Mouse (Mus musculus): ENCODE data around the gene Mettl26. TPM values are rescaled to one million over a fixed set of nuclear protein-coding genes. Genes with fewer than 3 reads are reported as not detected.

Gene Mettl26
- polyA plus RNA-seq, 1 experiment: 17.0 TPM

DNA sequence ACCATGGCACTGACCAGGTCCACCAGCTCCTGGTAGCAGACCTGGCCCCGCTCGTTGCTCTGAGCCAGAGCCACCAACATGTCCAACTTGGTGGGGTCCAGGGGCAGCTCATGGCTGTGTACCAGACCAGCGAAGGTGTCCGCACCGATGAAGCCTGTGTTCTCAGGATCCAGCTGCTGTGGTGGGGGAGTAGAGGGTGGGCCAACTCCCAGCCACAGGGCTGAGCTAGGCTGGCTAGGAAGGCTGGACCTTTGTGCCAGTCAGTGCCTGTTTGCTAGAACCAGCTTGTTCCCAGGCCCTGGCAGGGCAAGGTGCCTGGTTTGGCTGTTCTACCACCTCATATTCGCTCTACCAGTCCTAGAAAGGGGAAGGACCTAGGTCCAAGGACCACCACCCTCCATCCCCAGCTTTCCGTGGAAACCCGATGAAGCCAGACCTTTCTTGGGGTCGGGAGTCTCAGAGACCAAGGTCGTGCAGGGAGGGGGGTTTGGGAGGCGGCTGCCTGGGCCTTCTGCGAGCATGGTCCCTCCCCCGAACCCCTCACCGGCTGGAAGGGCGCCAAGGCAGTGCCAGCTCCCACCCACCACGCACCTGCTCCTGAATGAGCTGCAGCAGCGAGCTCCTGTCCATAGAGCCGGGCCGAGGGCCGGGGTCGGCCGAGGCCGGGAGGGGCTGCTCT is 38.3 kb upstream of the Mettl26 start:
- Histone ChIP-seq H3K4me1 (ENCODE audit: control insufficient read depth, insufficient read depth, low read length) (peaks cover 6% of the 10 kb centered on the region), H3K27ac (ENCODE audit: insufficient read depth, low read depth, low read length) (no peak overlapping the region), H3K4me3 (ENCODE audit: insufficient read depth, low read length) (no peak overlapping the region)
- TF ChIP-seq CTCF (IDR thresholded peaks at IDR 0.05; ENCODE audit: low read depth, low read length): no peak
- no peak for TF ChIP-seq POLR2A (IDR thresholded peaks at IDR 0.05; ENCODE audit: borderline replicate concordance, low read depth, low read length)

DNA sequence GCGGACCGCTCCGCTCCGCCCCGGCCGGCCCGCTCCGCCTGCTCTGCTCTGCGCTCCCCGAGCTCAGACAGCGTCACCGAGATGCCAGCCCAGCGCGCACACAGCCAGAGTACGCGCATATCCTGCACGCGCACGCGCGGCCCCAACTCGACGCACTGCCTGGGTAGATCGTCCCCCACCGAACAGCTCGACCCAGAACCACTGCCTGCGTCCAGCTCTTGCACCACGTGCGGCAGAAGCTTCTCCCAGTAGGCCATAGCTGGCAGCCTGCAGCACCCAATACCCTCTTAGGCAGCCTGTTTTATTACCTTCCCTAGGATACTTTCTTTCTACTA is 37.8 kb upstream of the Mettl26 start, which contains the start of gene Rhbdl1:
Rhbdl1 (minus strand) TSS at position 220 of the 335 bp plus-strand sequence.
- TF ChIP-seq POLR2A (IDR thresholded peaks at IDR 0.05; ENCODE audit: borderline replicate concordance, low read depth, low read length) (no peak), CTCF (IDR thresholded peaks at IDR 0.05; ENCODE audit: low read depth, low read length) (no peak)
- no peak within 1 kb of the TSS for H3K27ac ChIP-seq (ENCODE audit: insufficient read depth, low read depth, low read length)
- H3K4me3 ChIP-seq (ENCODE audit: insufficient read depth, low read length): no peak within 1 kb of the TSS
- H3K4me1 ChIP-seq (ENCODE audit: control insufficient read depth, insufficient read depth, low read length): peaks cover 6% of the 10 kb centered on the region

DNA sequence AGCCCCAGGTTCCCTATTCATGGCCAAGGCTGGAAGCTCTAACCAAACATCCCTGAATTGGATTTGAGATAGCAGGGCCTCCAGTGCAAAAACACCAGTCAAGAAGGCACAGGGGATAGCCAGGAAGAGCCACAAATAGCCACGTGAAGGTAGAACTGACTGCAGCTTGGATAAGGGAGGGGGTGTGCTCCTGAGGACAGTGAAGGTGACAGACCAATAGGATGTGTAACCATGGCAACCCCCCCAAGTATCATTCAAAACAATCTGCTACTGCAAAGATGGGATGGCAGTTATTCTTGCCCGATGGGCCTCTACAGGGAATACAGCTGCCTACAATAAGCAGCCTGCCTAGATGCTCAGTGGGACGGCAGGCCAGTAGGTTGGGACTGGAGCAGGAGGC is 37.3 kb upstream of the Mettl26 start:
- H3K4me1 ChIP-seq (ENCODE audit: control insufficient read depth, insufficient read depth, low read length): peaks cover 6% of the 10 kb centered on the region
- H3K27ac ChIP-seq (ENCODE audit: insufficient read depth, low read depth, low read length): no peak overlapping the region
- TF ChIP-seq POLR2A (IDR thresholded peaks at IDR 0.05; ENCODE audit: borderline replicate concordance, low read depth, low read length) (no peak), CTCF (IDR thresholded peaks at IDR 0.05; ENCODE audit: low read depth, low read length) (no peak)
- H3K4me3 ChIP-seq (ENCODE audit: insufficient read depth, low read length): no peak overlapping the region

DNA sequence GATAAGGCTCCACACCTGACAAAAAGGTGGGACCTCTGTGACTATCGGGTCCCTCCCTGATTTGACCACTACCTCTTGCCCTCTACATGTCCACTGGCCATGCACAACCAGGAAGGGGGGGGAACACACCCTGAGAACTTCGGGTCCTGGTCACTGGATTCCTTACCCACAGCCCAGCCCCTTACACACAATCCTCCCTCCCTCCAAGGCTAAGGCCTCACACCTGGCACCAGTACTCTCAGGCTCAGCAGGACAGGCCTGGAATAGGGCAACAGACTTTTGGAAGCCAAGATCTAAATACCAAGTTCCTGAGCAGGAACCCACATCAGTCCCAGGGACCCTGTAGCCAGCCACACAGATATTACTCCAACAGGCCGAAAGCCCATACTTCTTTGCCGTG is 36.0 kb upstream of the Mettl26 start:
- Histone ChIP-seq H3K27ac (ENCODE audit: insufficient read depth, low read depth, low read length) (no peak overlapping the region), H3K4me1 (ENCODE audit: control insufficient read depth, insufficient read depth, low read length) (peaks cover 10% of the 10 kb centered on the region), H3K4me3 (ENCODE audit: insufficient read depth, low read length) (no peak overlapping the region)
- no peak for TF ChIP-seq CTCF (IDR thresholded peaks at IDR 0.05; ENCODE audit: low read depth, low read length)

DNA sequence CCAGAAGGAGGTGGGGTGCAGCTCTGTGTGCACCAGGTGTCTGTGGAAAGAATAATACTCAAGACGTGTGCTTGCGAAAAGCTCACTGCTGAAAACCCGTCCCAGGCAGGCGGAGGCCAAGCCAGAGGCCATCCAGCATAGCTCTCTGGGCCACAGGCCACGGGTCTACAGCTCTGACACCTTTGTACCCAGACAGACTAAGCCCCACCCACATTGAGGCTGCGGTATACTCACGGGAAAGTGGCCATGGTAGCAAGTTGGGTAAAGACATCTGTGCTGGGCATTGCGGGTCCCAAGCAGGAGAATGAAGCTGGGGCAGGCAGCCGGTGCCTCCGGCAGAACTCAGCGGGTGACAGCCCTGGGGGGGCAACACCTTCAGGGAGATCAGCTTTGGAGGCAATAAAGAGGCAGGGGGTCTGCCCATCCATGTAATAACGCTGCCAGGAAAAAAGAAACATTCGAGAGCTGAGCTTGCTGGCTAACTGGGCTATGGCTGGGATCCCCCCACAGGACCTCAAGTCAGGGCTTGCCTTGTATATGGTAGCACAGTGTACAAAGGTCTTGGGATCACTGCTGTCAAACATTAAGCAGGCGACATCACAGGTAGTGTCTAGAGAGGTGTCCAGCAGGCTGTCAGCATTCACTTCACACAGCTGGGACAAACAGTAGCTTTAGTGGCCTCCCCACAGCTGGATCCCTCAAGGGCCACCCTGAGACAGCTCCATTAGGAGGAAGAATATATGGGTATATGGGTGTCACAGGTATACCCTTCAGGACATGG is 35.2 kb upstream of the Mettl26 start:
- Histone ChIP-seq H3K4me1 (ENCODE audit: control insufficient read depth, insufficient read depth, low read length) (peaks cover 7% of the 10 kb centered on the region), H3K4me3 (ENCODE audit: insufficient read depth, low read length) (no peak overlapping the region), H3K27ac (ENCODE audit: insufficient read depth, low read depth, low read length) (no peak overlapping the region)
- no peak for TF ChIP-seq POLR2A (IDR thresholded peaks at IDR 0.05; ENCODE audit: borderline replicate concordance, low read depth, low read length)
- TF ChIP-seq CTCF (IDR thresholded peaks at IDR 0.05; ENCODE audit: low read depth, low read length): no peak

DNA sequence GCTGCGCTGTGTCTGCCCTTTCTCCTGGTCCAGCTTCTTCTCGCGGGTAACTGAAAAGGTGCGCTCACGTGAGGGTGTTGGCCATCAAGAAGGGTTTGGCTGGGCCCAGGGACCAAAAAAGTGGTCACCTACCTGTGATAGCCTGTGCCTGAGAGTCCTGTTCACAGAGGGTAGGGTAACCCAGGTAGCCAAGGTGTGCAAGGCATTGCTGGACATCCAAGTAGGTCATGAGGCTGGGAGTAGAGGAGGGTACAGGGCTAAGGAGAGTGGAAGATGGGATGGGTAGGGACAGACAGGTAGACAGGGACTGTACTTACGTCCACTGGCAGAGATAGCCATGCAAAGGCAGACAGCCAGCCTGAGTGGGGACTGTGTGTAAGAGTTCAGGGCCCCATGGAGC is 34.4 kb upstream of the Mettl26 start:
- TF ChIP-seq POLR2A (IDR thresholded peaks at IDR 0.05; ENCODE audit: borderline replicate concordance, low read depth, low read length) (no peak), CTCF (IDR thresholded peaks at IDR 0.05; ENCODE audit: low read depth, low read length) (no peak)
- H3K27ac ChIP-seq (ENCODE audit: insufficient read depth, low read depth, low read length): no peak overlapping the region
- no peak overlapping the region for H3K4me3 ChIP-seq (ENCODE audit: insufficient read depth, low read length)
- peaks cover 10% of the 10 kb centered on the region for H3K4me1 ChIP-seq (ENCODE audit: control insufficient read depth, insufficient read depth, low read length)

DNA sequence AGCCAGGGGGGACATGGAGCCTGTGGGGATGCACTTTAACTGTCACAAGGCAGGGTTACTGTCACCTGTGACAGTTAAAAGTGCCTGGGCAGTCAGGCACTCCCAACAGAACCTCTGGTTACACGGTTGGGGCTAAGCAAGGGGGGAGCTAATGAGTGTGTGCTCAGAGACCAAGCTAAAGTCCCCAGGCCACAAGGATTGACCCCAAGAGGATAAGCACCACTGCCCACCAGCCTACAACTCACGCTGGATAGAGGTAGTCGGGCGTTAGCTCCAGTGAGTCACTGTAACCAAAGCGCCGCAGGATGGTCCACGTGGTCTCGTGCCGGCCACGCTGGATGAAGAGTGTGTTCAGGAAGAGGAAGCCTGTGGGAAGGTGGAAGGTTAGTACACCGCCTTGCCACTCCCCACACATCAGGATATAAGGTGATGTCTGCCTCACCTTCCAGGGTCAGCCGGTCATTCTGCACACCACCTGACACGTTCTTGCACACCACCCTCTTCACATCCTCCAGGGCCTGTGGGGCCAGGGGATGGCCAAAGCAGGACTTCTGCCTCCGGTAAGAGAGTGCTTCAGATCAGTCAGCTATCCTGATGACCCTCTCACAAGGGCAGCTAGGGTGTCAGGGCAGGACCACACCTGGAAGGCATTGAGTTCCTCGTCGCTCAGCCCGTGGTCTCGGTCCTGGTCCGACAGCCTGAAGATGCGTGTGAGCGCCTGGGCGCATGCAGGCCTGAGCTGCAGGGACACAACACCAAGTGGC is 33.6 kb upstream of the Mettl26 start, which contains the start of gene Gm20683:
Gm20683 (minus strand) TSS at position 647 of the 764 bp plus-strand sequence.
- no peak for TF ChIP-seq CTCF (IDR thresholded peaks at IDR 0.05; ENCODE audit: low read depth, low read length)
- no peak for TF ChIP-seq POLR2A (IDR thresholded peaks at IDR 0.05; ENCODE audit: borderline replicate concordance, low read depth, low read length)
- H3K4me1 ChIP-seq (ENCODE audit: control insufficient read depth, insufficient read depth, low read length): peaks cover 10% of the 10 kb centered on the region
- H3K4me3 ChIP-seq (ENCODE audit: insufficient read depth, low read length): no peak within 1 kb of the TSS
- no peak within 1 kb of the TSS for H3K27ac ChIP-seq (ENCODE audit: insufficient read depth, low read depth, low read length)

DNA sequence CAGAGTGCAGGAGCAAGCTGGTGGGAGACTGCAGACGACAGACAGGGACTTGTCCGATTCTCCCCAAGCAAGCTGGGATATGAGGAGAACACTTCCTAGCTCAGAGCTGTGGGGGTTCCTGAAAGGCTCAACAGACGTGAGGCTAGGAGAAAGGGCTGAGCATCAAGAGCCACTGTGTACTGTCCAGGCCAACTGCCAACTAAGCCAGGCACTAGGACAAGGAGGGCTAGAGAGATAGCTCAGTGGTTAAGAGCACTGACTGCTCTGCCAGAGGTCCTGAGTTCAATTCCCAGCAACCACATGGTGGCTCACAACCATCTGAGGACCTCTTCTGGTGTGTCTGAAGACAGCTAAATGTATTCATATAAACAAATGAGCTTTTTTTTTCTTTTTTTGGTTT is 32.4 kb upstream of the Mettl26 start:
- H3K4me1 ChIP-seq (ENCODE audit: control insufficient read depth, insufficient read depth, low read length): peaks cover 10% of the 10 kb centered on the region

DNA sequence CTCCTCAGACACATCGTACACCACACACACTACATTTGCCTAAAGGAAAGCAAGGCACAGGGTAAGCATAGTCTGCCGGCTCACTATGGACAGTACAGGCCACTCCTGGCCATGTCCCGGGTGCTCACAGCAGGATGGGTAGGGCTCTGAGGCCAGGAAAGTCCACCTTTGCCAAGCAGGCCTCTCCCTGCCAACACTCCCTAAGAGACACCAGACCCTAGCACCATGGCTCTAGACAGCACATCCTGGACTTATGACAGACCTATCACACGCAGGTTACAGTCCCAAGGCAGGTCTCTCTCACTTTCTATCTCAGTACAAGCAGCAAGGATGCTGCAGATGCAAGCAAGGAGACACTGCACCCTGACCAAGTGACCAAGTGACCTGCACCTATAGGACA is 31.8 kb upstream of the Mettl26 start:
- TF ChIP-seq POLR2A (IDR thresholded peaks at IDR 0.05; ENCODE audit: borderline replicate concordance, low read depth, low read length) (no peak), CTCF (IDR thresholded peaks at IDR 0.05; ENCODE audit: low read depth, low read length) (no peak)
- Histone ChIP-seq H3K4me1 (ENCODE audit: control insufficient read depth, insufficient read depth, low read length) (peaks cover 10% of the 10 kb centered on the region), H3K27ac (ENCODE audit: insufficient read depth, low read depth, low read length) (no peak overlapping the region), H3K4me3 (ENCODE audit: insufficient read depth, low read length) (peak overlapping the region; percentile 79)

More for the DNA sequence above, 32.4 kb upstream of the Mettl26 start:
- TF ChIP-seq CTCF (IDR thresholded peaks at IDR 0.05; ENCODE audit: low read depth, low read length) (no peak), POLR2A (IDR thresholded peaks at IDR 0.05; ENCODE audit: borderline replicate concordance, low read depth, low read length) (no peak)
- Histone ChIP-seq H3K27ac (ENCODE audit: insufficient read depth, low read depth, low read length) (no peak overlapping the region), H3K4me3 (ENCODE audit: insufficient read depth, low read length) (no peak overlapping the region)
